Mouse (Mus musculus) liver, postnatal 0 days (tissue): ENCODE measurements around the gene Tpr.

ENCODE experiments used
- CTCF ChIP-seq: sonication (generic); IDR thresholded peaks from 2 replicates; pipeline ENCODE4 v1.5.1; 2016; ENCODE audit warnings: antibody characterized with exemption, low read depth
- EP300 ChIP-seq: IDR thresholded peaks from 2 replicates; pipeline ENCODE4 v1.6.1; 2016; ENCODE audit warnings: antibody characterized with exemption, low read depth, mild to moderate bottlenecking

DNA sequence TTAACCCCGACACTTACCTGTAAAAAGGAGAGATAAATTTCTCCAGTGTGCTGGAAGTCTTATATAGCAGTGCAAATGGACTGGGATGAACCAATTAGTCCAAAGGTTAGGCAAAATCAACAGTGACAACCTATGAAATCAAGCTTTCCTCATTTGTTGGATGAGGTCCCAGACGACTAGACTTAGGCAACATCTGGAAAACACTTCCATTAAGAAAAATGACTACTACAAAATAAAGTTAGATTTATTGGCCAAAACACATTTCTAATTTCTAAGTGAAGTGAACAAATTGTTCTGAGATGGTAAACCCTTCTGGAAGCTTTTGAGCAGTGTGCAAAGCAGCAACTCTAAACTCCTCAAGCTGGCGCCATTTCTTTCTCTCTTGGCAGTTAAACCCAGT is 73.5 kb downstream of the Tpr start, which contains the start of gene Prg4:
- TF ChIP-seq EP300 (no peak), CTCF (no peak)
